Mouse (Mus musculus) urinary bladder, postnatal 10 days (tissue): ENCODE measurements around the gene Sap30.

Experiments
- DNase-seq: peaks from one replicate; pipeline ENCODE4 v3.0.0; 2022; ENCODE audit warnings: low spot score

Sap30 gene

GRCm38 (mm10) chr8:57436437-57436796, 51.2 kb downstream of the Sap30 start:
- no peak for DNase-seq

- no peak for DNase-seq
Measured at GRCm38 (mm10) chr8:57435768-57436436, 51.8 kb downstream of the Sap30 start.

GRCm38 (mm10) chr8:57432802-57433201, 54.9 kb downstream of the Sap30 start:
- DNase-seq: no peak
